Mouse (Mus musculus) urinary bladder, postnatal 10 days (tissue): ENCODE measurements around the gene Idh1.
"Not testable (repeated sequence)": the region's sequence is repeated elsewhere in the genome, so short reads cannot be mapped to it uniquely, and the experiment has no call there.

Source experiments
- DNase-seq: peaks from one replicate; pipeline ENCODE4 v3.0.0; 2022; ENCODE audit warnings: low spot score

Gene Idh1

GRCm38 (mm10) chr1:65186287-65187073 lies at the start of gene Idh1, which contains the start of gene Pikfyve:
Gene Idh1 (minus strand): TSS chr1:65186500.
Gene Pikfyve (plus strand): TSS chr1:65186683.
- peak; percentile 82 for DNase-seq

- DNase-seq = no peak
Observed at GRCm38 (mm10) chr1:65230566-65230965, 44.3 kb upstream of the Idh1 start.

- DNase-seq = not testable (repeated sequence)
Observed at GRCm38 (mm10) chr1:65229768-65230167, 43.5 kb upstream of the Idh1 start.

GRCm38 (mm10) chr1:65227681-65228080 lies 41.4 kb upstream of the Idh1 start:
- no peak for DNase-seq

GRCm38 (mm10) chr1:65223654-65224053 lies 37.4 kb upstream of the Idh1 start:
- no peak for DNase-seq

GRCm38 (mm10) chr1:65217972-65218371 lies 31.7 kb upstream of the Idh1 start:
- no peak for DNase-seq

GRCm38 (mm10) chr1:65217567-65217966 lies 31.3 kb upstream of the Idh1 start:
- no peak for DNase-seq

GRCm38 (mm10) chr1:65213214-65213613 lies 26.9 kb upstream of the Idh1 start:
- no peak for DNase-seq

- no peak for DNase-seq
Observed at GRCm38 (mm10) chr1:65204299-65204698, 18.0 kb upstream of the Idh1 start.

GRCm38 (mm10) chr1:65198861-65199260 lies 12.6 kb upstream of the Idh1 start:
- no peak for DNase-seq

GRCm38 (mm10) chr1:65198425-65198824 lies 12.1 kb upstream of the Idh1 start:
- DNase-seq = no peak

GRCm38 (mm10) chr1:65193226-65193625 lies 6.9 kb upstream of the Idh1 start:
- DNase-seq = no peak

GRCm38 (mm10) chr1:65190172-65190571 lies 3.9 kb upstream of the Idh1 start:
- DNase-seq = no peak

- no peak for DNase-seq
Observed at GRCm38 (mm10) chr1:65187074-65187430, 752 bp upstream of the Idh1 start.

- no peak for DNase-seq
Observed at GRCm38 (mm10) chr1:65185524-65186205, 635 bp downstream of the Idh1 start.

- no peak for DNase-seq
Observed at GRCm38 (mm10) chr1:65185011-65185410, 1.3 kb downstream of the Idh1 start.

- no peak for DNase-seq
Observed at GRCm38 (mm10) chr1:65183994-65184393, 2.3 kb downstream of the Idh1 start.

GRCm38 (mm10) chr1:65181459-65181858 lies 4.8 kb downstream of the Idh1 start:
- DNase-seq = no peak

GRCm38 (mm10) chr1:65179634-65180249 lies 6.6 kb downstream of the Idh1 start:
- DNase-seq = no peak

- peak; percentile 92 for DNase-seq
Observed at GRCm38 (mm10) chr1:65178902-65179432, 7.3 kb downstream of the Idh1 start.

- DNase-seq = peak; percentile 86
Observed at GRCm38 (mm10) chr1:65178126-65178901, 8.0 kb downstream of the Idh1 start.

GRCm38 (mm10) chr1:65177452-65177851 lies 8.8 kb downstream of the Idh1 start:
- DNase-seq = no peak
